Mouse (Mus musculus) retina, postnatal 7 days (tissue): ENCODE measurements around the gene Rplp0.
"Not testable (repeated sequence)": the region's sequence is repeated elsewhere in the genome, so short reads cannot be mapped to it uniquely, and the experiment has no call there.

Experiments
- DNase-seq: peaks from one replicate; pipeline ENCODE4 v3.0.0-alpha.2; 2012; ENCODE audit warnings: low read depth, low spot score

The Rplp0 gene

DNA sequence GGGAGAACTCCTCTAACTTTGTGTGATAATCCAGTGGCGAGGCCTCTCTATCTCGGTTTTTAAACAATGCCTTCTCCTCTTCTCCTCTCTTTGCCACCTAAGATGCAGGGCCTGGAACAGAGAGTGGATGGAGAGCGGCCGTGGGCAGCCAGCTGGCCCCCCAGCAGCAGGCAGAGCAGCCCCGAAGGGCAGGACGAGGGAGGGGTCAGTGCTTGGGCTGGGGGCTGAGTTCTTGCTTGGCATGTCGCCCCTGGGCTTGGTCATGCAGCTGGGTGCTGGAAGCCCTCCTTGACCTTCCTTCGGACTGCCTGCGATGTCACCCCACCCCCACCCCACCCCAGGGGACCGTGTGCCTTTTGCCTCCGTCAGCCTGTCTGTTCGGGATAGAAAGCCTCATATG lies 7.9 kb upstream of the Rplp0 start:
- DNase-seq = no peak

GRCm38 (mm10) chr5:115551799-115552198 lies 7.5 kb upstream of the Rplp0 start:
- no peak for DNase-seq

DNA sequence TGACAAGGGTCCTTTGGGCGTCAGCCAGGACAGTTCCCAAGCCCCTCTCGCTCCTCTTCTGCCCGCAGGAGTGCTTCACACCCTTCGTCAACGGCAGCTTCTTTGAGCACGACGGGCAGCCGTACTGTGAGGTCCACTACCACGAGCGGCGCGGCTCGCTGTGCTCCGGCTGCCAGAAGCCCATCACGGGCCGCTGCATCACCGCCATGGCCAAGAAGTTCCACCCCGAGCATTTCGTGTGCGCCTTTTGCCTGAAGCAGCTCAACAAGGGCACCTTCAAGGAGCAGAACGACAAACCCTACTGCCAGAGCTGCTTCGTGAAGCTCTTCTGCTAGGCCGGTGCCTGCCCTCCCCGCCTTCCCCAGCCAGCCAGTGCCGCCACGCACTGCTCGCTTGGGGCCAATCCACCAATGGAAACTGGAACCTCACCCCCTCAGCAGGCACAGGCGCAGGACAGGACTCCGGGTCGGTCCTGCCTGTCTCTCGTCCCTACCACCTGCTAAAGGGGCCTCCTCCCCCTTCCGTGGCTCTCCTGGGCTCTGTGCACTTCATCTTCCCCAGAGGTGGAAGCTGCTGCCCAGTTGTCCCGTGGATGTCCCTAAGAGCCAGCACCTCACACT lies 5.4 kb upstream of the Rplp0 start:
- DNase-seq = no peak

GRCm38 (mm10) chr5:115554536-115555291 lies 4.6 kb upstream of the Rplp0 start:
- DNase-seq = no peak

- DNase-seq = peak; percentile 70
Observed at GRCm38 (mm10) chr5:115556217-115556616, 3.0 kb upstream of the Rplp0 start.

GRCm38 (mm10) chr5:115558182-115558794 lies 979 bp upstream of the Rplp0 start:
- no peak for DNase-seq

- DNase-seq = no peak
Observed at GRCm38 (mm10) chr5:115560336-115560905, 1.2 kb downstream of the Rplp0 start.

DNA sequence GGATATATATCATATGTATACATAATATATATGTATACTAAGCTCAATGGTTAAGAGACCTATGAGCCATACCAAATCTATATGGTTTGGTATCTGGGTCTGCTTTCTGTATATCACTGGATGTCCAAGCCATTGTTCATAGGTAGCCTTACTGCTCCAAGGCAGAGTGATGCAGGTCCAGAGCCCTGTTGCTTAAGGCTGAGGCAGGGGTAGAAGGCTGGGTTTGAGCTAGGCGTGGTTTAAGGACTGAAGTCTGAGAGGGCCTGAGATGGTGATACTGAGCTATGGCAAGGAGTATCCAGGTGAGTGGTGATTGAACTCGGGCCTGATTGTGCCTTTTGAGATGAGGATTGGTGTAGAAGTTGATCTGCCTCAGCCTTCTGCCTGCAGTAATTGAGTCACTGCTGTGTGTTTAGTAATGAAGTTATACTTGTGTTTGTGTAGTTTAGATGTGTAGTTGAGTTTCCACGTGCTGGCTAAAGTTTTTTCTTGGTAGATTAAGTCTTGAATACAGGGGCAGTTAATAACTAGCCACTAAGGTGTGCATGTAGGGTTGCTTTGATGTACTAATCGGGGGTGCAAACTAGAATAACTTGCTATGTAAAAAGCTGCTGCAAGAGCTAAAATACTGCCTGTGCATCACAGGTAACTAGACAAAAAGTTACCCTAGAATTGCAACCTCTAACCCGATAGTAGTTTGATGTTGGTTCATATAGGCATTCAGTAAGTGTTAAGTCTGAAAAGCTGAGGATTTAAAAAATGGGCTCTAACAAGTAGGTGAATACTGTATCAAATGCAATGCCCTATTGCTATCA lies 4.7 kb downstream of the Rplp0 start:
- DNase-seq = no peak

- peak; percentile 64 for DNase-seq
Observed at GRCm38 (mm10) chr5:115564737-115565393, 5.6 kb downstream of the Rplp0 start, which contains the start of gene Gcn1l1. Gene Gcn1l1, plus strand, starts transcription at chr5:115565254.

GRCm38 (mm10) chr5:115565403-115565802 lies 6.1 kb downstream of the Rplp0 start:
- no peak for DNase-seq

DNA sequence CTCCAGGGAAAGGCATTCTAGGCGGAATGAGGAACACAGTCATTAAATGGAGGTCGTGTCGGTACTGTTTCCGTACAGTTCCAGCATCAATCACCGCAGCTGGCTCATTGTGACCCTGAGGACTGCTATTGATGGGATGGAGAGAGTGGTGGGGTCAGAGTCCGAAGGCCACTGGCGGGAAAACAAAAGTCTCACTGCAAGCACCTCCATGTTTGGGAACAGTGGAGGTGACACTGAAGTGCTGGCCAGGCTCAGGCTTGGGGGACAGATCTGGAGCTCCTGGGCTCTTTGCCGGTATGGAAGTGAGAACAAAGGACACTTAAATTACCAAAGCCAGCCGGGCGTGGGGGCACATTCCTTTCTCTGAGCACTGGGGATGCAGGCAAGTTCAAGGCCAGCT lies 9.4 kb downstream of the Rplp0 start:
- no peak for DNase-seq

DNA sequence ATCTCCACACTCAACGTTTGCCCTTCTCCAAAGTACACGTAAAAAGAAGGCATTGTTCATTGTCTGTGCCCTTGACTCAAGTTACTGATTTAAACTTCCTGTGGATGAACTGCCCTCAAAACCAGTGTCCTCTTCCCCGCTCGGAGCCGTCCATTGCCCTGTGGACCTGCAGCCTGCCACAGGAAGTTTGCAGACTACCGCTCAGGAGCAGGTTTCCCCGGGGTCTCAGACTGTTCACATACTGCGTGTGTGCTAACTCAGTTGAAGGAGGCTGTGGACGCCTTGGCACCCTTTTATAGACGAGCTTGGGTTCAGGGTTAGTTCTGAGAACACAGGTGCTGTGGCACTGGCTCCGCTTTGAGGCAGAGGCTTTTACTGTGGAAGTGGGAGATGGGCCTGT lies 10.0 kb downstream of the Rplp0 start:
- DNase-seq = no peak

DNA sequence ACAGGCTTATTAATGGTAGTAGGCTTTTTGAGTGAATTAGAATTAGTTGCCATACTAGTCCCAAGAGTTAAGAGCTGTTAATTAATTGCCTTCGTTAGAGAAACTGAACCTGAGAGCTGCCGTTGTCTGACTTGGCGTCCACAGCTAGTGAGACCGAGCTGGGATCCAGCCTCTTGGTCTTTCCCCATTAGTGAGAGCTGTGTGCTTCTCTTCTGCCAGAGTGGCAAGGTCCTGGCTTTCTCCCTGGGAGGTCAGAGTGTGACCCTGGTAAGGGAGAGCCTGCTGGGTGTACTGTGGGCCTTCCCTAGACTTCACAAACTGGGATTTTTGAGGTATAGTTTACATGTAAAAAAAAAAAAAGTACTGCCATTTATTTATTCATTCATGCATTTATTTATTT lies 10.5 kb downstream of the Rplp0 start:
- DNase-seq = no peak

- DNase-seq = no peak
Observed at GRCm38 (mm10) chr5:115571086-115571485, 11.8 kb downstream of the Rplp0 start.

DNA sequence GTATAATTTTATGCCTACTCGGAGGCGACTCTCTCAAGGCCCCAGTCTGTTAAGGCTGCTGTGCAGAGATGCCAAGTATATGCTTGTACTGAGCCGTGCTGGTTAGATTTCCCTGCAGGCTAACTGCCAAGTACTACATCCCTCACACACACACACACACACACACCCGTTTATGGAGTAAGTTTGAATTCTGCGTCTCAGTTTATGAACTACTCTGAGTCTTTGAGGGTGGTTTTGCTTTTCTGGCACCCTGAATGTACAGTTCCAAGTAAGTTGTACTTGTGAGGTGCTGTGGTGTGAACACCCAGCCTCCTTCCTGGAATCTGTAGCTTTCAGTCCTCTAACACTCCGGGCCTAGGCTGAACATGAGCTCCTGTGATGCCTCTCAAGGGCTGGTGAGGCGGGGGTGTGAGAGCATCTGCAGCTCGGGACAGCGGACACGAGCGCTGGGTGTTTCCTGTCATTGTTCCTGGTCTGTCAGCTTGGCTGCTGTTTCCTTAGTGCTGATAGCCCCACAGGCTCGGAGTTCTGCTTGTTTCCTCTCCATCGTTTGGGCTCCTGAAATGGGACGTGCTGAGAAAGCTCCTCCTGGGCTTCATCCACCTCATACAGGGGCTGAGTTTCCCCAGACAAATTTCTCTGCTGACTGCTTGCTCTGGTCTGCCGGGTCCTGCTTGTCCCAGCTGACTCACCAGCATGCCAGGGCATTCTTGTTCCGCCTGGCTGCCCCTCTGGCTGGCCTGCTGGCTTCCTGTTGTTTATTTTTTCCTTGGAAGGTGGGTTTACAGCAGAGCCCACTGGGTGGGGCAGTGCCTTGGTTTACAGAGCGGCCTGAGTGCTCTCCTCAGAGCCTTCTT lies 13.6 kb downstream of the Rplp0 start:
- DNase-seq = no peak

- DNase-seq = no peak
Observed at GRCm38 (mm10) chr5:115574992-115575391, 15.7 kb downstream of the Rplp0 start.

DNA sequence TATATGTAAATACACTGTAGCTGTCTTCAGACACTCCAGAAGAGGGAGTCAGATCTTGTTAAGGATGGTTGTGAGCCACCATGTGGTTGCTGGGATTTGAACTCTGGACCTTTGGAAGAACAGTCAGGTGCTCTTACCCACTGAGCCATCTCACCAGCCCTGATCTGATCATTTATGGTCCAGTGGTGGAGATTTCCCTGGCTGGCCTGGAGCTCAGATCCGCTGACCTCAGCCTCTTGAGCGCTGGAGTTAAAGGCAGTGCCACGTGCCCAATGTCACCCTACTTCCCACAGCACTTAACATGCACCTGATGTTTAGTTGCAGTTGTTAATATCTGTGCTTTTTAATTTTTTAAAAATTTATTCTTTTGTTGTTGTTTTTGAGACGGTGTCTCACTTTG lies 18.4 kb downstream of the Rplp0 start:
- not testable (repeated sequence) for DNase-seq

GRCm38 (mm10) chr5:115578922-115579321 lies 19.7 kb downstream of the Rplp0 start:
- DNase-seq = no peak

GRCm38 (mm10) chr5:115579363-115579762 lies 20.1 kb downstream of the Rplp0 start:
- no peak for DNase-seq
